Mouse (Mus musculus) testis, adult 2 months (tissue): ENCODE measurements at regions not wholly inside any gene's neighbourhood (a gene's known extent, or its start where the extent isn't known, plus 50 kb on each side); places are given as distances from the start of the nearest gene placed in this dataset.
A peak's percentile ranks its signal among the peaks of the same experiment; 100 is the strongest.
"Not testable (repeated sequence)": the region's sequence is repeated elsewhere in the genome, so short reads cannot be mapped to it uniquely, and the experiment has no call there.

ENCODE experiments used
- H3K27ac ChIP-seq: fragments of 200-500 bp; 2 replicates; pipeline ENCODE4 v1.5.1; 2012; ENCODE audit warnings: low read depth, low read length; ENCODE audit not compliant: control insufficient read depth, insufficient read depth
- H3K27me3 ChIP-seq: fragments of 200-500 bp; 2 replicates; pipeline ENCODE4 v1.6.1; 2012; ENCODE audit warnings: mild to moderate bottlenecking, low read length, moderate library complexity; ENCODE audit not compliant: control insufficient read depth, insufficient read depth
- H3K36me3 ChIP-seq: fragments of 200-500 bp; 2 replicates; pipeline ENCODE4 v1.6.1; 2012; ENCODE audit warnings: mild to moderate bottlenecking, low read length; ENCODE audit not compliant: control insufficient read depth, insufficient read depth
- H3K4me1 ChIP-seq: fragments of 200-500 bp; 2 replicates; pipeline ENCODE4 v1.6.1; 2012; ENCODE audit warnings: low read length; ENCODE audit not compliant: control insufficient read depth, insufficient read depth
- H3K4me3 ChIP-seq: fragments of 200-500 bp; 2 replicates; pipeline ENCODE4 v1.5.1; 2012; ENCODE audit warnings: low read depth, mild to moderate bottlenecking, low read length, moderate library complexity, mixed read lengths; ENCODE audit not compliant: control insufficient read depth
- CTCF ChIP-seq: fragments of 200-500 bp; IDR thresholded peaks from 2 replicates; pipeline ENCODE4 v1.5.1; 2012; ENCODE audit warnings: low read depth, mild to moderate bottlenecking, inconsistent platforms, low read length, moderate library complexity; ENCODE audit not compliant: control insufficient read depth, insufficient read depth, insufficient replicate concordance
- POLR2A ChIP-seq: fragments of 200-500 bp; IDR thresholded peaks from 2 replicates; pipeline ENCODE4 v1.6.1; 2012; ENCODE audit warnings: low read depth, mild to moderate bottlenecking, inconsistent platforms, low read length, moderate library complexity; ENCODE audit not compliant: control insufficient read depth

DNA sequence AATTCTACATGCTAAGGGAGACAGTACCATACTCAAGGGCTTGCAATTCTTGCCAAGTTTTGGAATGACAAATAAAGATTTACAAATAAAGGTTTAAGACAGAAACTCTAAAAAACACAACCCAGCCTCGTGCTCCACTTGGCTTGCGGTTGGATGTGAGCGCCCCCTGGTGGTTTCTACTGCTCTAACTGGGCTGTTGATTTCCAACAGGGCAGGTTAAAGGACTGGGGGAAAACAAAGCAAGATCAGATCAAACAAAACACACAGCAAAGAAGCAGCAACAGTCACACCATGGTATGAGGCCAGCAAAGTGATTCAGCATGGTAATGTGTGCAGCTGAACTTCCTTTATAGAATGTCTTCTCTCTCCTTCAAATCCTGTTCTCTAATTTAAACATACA is 339.2 kb downstream of the Adam3 start:
- Histone ChIP-seq H3K36me3 (no peaks in the 10 kb centered on the region), H3K27me3 (no peaks in the 10 kb centered on the region), H3K27ac (no peak overlapping the region), H3K4me3 (no peak overlapping the region), H3K4me1 (no peaks in the 10 kb centered on the region)
- no peak for TF ChIP-seq POLR2A
- peak; percentile 75; the same call in 1 of the 2 replicates for TF ChIP-seq CTCF

DNA sequence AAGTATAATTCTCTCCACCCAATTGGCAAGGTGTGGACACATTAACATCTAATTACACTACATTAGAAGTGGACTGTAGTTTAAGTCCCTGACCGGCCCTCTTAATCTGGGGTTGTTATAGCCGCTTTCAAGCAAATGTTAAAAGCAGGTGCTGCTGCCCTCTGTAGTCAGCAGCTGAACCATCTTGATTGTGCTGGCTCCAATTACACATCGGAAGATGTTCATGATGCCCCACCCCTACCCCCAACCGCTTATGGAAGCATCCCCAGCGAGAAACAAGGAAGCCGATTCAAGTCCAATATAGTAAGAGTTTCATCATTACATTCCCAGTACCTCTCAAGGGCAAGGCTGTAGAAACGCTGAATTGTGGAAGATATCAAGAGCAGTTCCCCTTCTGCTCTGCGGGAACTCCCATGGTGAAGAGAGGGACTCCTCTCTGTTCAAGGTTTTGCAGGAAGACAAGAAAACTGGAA is 341.7 kb downstream of the Adam3 start:
- no peaks in the 10 kb centered on the region for H3K36me3 ChIP-seq
- no peak for TF ChIP-seq CTCF
- no peak for TF ChIP-seq POLR2A
- H3K4me1 ChIP-seq = no peaks in the 10 kb centered on the region
- no peak overlapping the region for H3K27ac ChIP-seq
- H3K4me3 ChIP-seq = no peak overlapping the region
- H3K27me3 ChIP-seq = no peaks in the 10 kb centered on the region

- TF ChIP-seq CTCF = no peak
- TF ChIP-seq POLR2A = no peak
- no peaks in the 10 kb centered on the region for H3K27me3 ChIP-seq
- H3K4me3 ChIP-seq = no peak overlapping the region
- H3K27ac ChIP-seq = no peak overlapping the region
- H3K4me1 ChIP-seq = no peaks in the 10 kb centered on the region
- no peaks in the 10 kb centered on the region for H3K36me3 ChIP-seq
Measured at GRCm38 (mm10) chr8:24383130-24383962, 342.3 kb downstream of the Adam3 start.

DNA sequence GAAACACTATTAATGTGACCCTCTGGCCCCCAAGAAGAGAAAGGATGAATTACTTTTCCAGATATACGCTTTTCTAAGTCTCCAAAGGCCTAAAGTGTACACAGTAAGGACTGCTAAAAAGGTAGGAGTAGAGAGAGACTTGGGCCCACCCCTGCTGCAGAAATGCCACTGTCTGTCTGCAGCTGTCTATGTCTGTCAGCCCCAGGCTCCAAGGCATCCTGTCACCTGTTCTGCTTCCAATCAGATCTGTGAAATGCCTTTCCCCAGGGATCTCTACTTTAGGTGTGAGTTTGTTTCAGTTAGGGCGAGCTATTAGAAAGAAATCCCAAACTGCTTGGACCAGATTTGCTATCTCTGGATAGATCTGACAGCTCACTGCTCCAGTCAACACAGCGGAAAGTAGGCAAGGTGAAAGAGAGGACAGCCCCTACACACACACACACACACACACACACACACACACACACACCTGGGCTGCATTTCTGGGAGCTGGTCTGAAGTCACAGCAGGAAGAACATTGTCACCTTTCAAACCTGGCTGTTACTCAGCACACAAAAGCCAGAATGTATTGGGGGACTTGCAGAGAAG is 343.9 kb downstream of the Adam3 start:
- Histone ChIP-seq H3K27me3 (no peaks in the 10 kb centered on the region), H3K27ac (no peak overlapping the region), H3K4me1 (no peaks in the 10 kb centered on the region), H3K4me3 (no peak overlapping the region), H3K36me3 (no peaks in the 10 kb centered on the region)
- no peak for TF ChIP-seq CTCF
- TF ChIP-seq POLR2A = no peak

GRCm38 (mm10) chr8:24378070-24378469 is 347.6 kb downstream of the Adam3 start:
- TF ChIP-seq POLR2A (no peak), CTCF (no peak)
- H3K27ac ChIP-seq = no peak overlapping the region

GRCm38 (mm10) chr8:24376846-24377245 is 348.8 kb downstream of the Adam3 start:
- not testable (repeated sequence) for H3K36me3 ChIP-seq, H3K4me1 ChIP-seq, H3K27ac ChIP-seq, H3K4me3 ChIP-seq, H3K27me3 ChIP-seq

More at GRCm38 (mm10) chr8:24378070-24378469, 347.6 kb downstream of the Adam3 start:
- no peaks in the 10 kb centered on the region for H3K36me3 ChIP-seq
- H3K4me1 ChIP-seq = no peaks in the 10 kb centered on the region
- H3K4me3 ChIP-seq = no peak overlapping the region
- no peaks in the 10 kb centered on the region for H3K27me3 ChIP-seq

- TF ChIP-seq POLR2A (no peak), CTCF (no peak)
- no peak overlapping the region for H3K27ac ChIP-seq
- no peaks in the 10 kb centered on the region for H3K36me3 ChIP-seq
- no peak overlapping the region for H3K4me3 ChIP-seq
- no peaks in the 10 kb centered on the region for H3K27me3 ChIP-seq
- no peaks in the 10 kb centered on the region for H3K4me1 ChIP-seq
Measured at GRCm38 (mm10) chr8:24374503-24374902, 351.1 kb downstream of the Adam3 start.
